Mouse (Mus musculus): Measurements from ENCODE around the gene Ccnt2. TPM values are rescaled to one million over a fixed set of nuclear protein-coding genes. Genes with fewer than 3 reads are reported as not detected.

The Ccnt2 gene
- 18.1 and 18.6 TPM in 2 replicates for total RNA-seq (2012; rRNA removed)
- total RNA-seq (2014; rRNA removed): 30.8 and 36.5 TPM in 2 replicates
- polyA plus RNA-seq (2012; ENCODE audit: insufficient read length, low read depth): 25.9 and 27.4 TPM in 2 replicates

DNA sequence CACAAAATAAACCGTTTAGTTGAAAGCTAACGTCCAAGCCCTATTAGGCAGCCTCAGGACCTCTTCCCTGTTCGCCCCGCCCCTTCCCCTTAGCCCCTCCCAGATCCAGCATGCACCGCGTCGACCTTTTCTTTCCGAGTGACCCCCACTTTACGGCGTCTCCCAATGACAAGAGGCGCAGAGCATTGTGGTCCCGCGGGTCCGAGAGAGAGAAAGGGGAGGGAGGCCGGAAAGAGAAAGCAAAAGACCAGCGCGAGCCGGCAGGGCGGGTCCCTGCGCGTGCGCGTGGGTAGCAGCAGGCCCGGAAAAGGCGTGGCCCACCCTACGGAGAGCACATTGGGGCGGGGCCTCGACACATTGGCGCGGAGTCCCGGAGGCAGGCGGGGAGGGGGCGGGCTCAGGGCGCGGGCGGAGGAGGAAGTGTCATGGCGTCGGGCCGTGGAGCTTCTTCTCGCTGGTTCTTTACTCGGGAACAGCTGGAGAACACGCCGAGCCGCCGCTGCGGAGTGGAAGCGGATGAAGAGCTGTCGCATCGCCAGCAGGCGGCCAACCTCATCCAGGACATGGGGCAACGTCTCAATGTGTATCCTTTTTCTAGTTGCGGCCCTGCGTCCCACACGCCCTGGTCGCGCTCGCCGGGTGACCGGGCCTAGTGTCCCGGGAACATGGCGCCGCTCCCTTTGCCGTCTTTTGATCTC is at the start of gene Ccnt2:
Ccnt2 (plus strand) TSS at position 362 of the 698 bp plus-strand sequence.
- Histone ChIP-seq H3K9ac (ENCODE audit: insufficient read depth, low read depth) (peak within 1 kb of the TSS; percentile 95), H3K4me1 (ENCODE audit: control insufficient read depth in 1 of 2, insufficient read depth in 2 of 2) (peaks cover 2 to 36% of the 10 kb centered on the region in 2 experiments; a peak in 2 of 4 replicates), H3K27ac (ENCODE audit: insufficient read depth, low read depth) (peak within 1 kb of the TSS; percentile 81), H3K27me3 (replicated peaks) (no peaks in the 10 kb centered on the region), H3K79me2 (replicated peaks; ENCODE audit: control insufficient read depth, extremely low read depth, insufficient read depth, poor library complexity, severe bottlenecking) (peaks cover 44% of the 10 kb centered on the region), H3K4me2 (ENCODE audit: insufficient read depth, low read depth, poor library complexity, severe bottlenecking) (peak within 1 kb of the TSS; percentile 80), H3K4me3 (replicated peaks in 1 of 3; ENCODE audit: low read depth in 2 of 3, low read length in 2 of 3, poor library complexity in 1 of 3) (peak within 1 kb of the TSS; percentile 85 to 97 (median 86)), H3K36me3 (replicated peaks in 1 of 2; ENCODE audit: control insufficient read depth in 1 of 2, insufficient read depth in 1 of 2, low read length in 1 of 2) (peaks cover 0 to 20% of the 10 kb centered on the region in 2 experiments), H3K9me3 (replicated peaks; ENCODE audit: low read length) (no peaks in the 10 kb centered on the region)
- peak; percentile 99 for DNase-seq (ENCODE audit: extremely low read depth)
- no peak for TF ChIP-seq PAX5 (IDR thresholded peaks at IDR 0.05; ENCODE audit: low read length)
- TF ChIP-seq IRF4 (IDR thresholded peaks at IDR 0.05; ENCODE audit: low read depth, low read length): peak; percentile 44; the same call in 1 of the 2 replicates
- peak; percentile 85; the same call in 1 of the 2 replicates for TF ChIP-seq KAT2A (IDR thresholded peaks at IDR 0.05; ENCODE audit: insufficient replicate concordance, low read length)
- TF ChIP-seq JUN (IDR thresholded peaks at IDR 0.05; ENCODE audit: insufficient read depth, low read depth, low read length): no peak
- TF ChIP-seq SMC3 (IDR thresholded peaks at IDR 0.05; ENCODE audit: low read depth, low read length): no peak
- peak; percentile 99 for TF ChIP-seq MAZ (IDR thresholded peaks at IDR 0.05; ENCODE audit: low read depth, low read length)
- peak; percentile 79 for TF ChIP-seq MAX (IDR thresholded peaks at IDR 0.05; ENCODE audit: low read length)
- TF ChIP-seq GABPA (IDR thresholded peaks at IDR 0.05; ENCODE audit: insufficient replicate concordance, low read depth, low read length): no peak; the same call in 1 of the 2 replicates
- peak; percentile 23; the same call in 1 of the 2 replicates for TF ChIP-seq UBTF (IDR thresholded peaks at IDR 0.05; ENCODE audit: low read depth, low read length)
- TF ChIP-seq POLR2A (IDR thresholded peaks at IDR 0.05; ENCODE audit: low read depth, low read length): peak; percentile 83
- no peak for TF ChIP-seq MAFK (IDR thresholded peaks at IDR 0.05; ENCODE audit: insufficient replicate concordance, low read length)
- 0 out of 2 replicates have a peak, but pooled peaks have one; percentile 19 for TF ChIP-seq BHLHE40 (IDR thresholded peaks at IDR 0.05; ENCODE audit: low read depth, low read length)
- no peak for TF ChIP-seq RAD21 (IDR thresholded peaks at IDR 0.05; ENCODE audit: low read depth, low read length)
- TF ChIP-seq HCFC1 (IDR thresholded peaks at IDR 0.05; ENCODE audit: low read depth, low read length): peak; percentile 91
- TF ChIP-seq E2F4 (IDR thresholded peaks at IDR 0.05; ENCODE audit: insufficient replicate concordance, low read depth, low read length): 0 out of 2 replicates have a peak, but pooled peaks have one; percentile 39
- TF ChIP-seq CHD2 (IDR thresholded peaks at IDR 0.05; ENCODE audit: low read length): peak; percentile 73
- TF ChIP-seq ELF1 (IDR thresholded peaks at IDR 0.05; ENCODE audit: low read depth, low read length): peak; percentile 94
- 0 out of 2 replicates have a peak, but pooled peaks have one; percentile 60 for TF ChIP-seq RCOR1 (conservative IDR thresholded peaks at IDR 0.05; ENCODE audit: low read depth, low read length)
- TF ChIP-seq ZMIZ1 (IDR thresholded peaks at IDR 0.05; ENCODE audit: low read depth, low read length): peak; percentile 87
- peak; percentile 62 for TF ChIP-seq MXI1 (IDR thresholded peaks at IDR 0.05; ENCODE audit: low read depth, low read length)
- no peak for TF ChIP-seq JUND (conservative IDR thresholded peaks at IDR 0.05; ENCODE audit: low read depth, low read length)
- peak; percentile 75 for TF ChIP-seq NELFE (IDR thresholded peaks at IDR 0.05; ENCODE audit: low read depth, low read length)
- peak; percentile 71 for TF ChIP-seq MEF2A (IDR thresholded peaks at IDR 0.05; ENCODE audit: borderline replicate concordance, low read depth, low read length)
- TF ChIP-seq USF1 (IDR thresholded peaks at IDR 0.05; ENCODE audit: low read depth, low read length): no peak
- TF ChIP-seq MYC (IDR thresholded peaks at IDR 0.05; ENCODE audit: low read depth, low read length): peak; percentile 77; the same call in 1 of the 2 replicates
- peak; percentile 99 for TF ChIP-seq NRF1 (IDR thresholded peaks at IDR 0.05; ENCODE audit: low read depth, low read length)
- no peak for TF ChIP-seq CTCF (conservative IDR thresholded peaks at IDR 0.05 in 1 of 2, IDR thresholded peaks at IDR 0.05 in 1 of 2; ENCODE audit: low read depth in 2 of 2, low read length in 2 of 2)
- peak; percentile 68 for TF ChIP-seq POLR2AphosphoS2 (IDR thresholded peaks at IDR 0.05; ENCODE audit: low read depth, low read length)
- TF ChIP-seq ZC3H11A (IDR thresholded peaks at IDR 0.05; ENCODE audit: low read depth, low read length): no peak
- peak; percentile 12; the same call in 1 of the 2 replicates for TF ChIP-seq ETS1 (conservative IDR thresholded peaks at IDR 0.05; ENCODE audit: low read depth, low read length)
- TF ChIP-seq ZNF384 (IDR thresholded peaks at IDR 0.05; ENCODE audit: low read depth, low read length): no peak
- TF ChIP-seq SIN3A (IDR thresholded peaks at IDR 0.05; ENCODE audit: low read length): peak; percentile 82
- TF ChIP-seq ZKSCAN1 (IDR thresholded peaks at IDR 0.05; ENCODE audit: borderline replicate concordance, low read depth, low read length): no peak
- no peak for TF ChIP-seq CHD1 (IDR thresholded peaks at IDR 0.05; ENCODE audit: low read depth, low read length)
- no peak for TF ChIP-seq USF2 (conservative IDR thresholded peaks at IDR 0.05; ENCODE audit: low read depth, low read length)
- TF ChIP-seq TBP (conservative IDR thresholded peaks at IDR 0.05; ENCODE audit: low read depth, low read length): 0 out of 2 replicates have a peak, but pooled peaks have one; percentile 53
- no peak for TF ChIP-seq EP300 (IDR thresholded peaks at IDR 0.05; ENCODE audit: low read length)
- peak; percentile 81; the same call in 1 of the 2 replicates for TF ChIP-seq TCF12 (IDR thresholded peaks at IDR 0.05; ENCODE audit: low read depth, low read length)
- in situ Hi-C loops (cut with MboI; ENCODE audit: low pct_ligation_motif_present, low pct_unique_long_range_greater_than_20kb, low sequenced_read_pairs) (loop anchor here (5.0 to 25.0 kb wide), 2 partner anchors 162 to 287 kb away; no protein-coding TSS in a partner anchor), dilution Hi-C loops (cut with MboI; ENCODE audit: extremely low pct_ligation_motif_present, extremely low pct_unique_long_range_greater_than_20kb, low sequenced_read_pairs) (no loop called here)

All from CH12.LX (cell line).